Mouse (Mus musculus) spleen, adult 2 months (tissue): ENCODE measurements around the gene Nr5a2. TPM values are rescaled to one million over a fixed set of nuclear protein-coding genes. Genes with fewer than 3 reads are reported as not detected.

Experiments
- DNase-seq, 2 experiments: peaks; one replicate each; pipeline versions ENCODE4 v3.0.0 to v3.0.0-alpha.2; 2012 to 2021; ENCODE audit warnings: low spot score in 2 of 2, low read depth in 1 of 2
- H3K27ac ChIP-seq: fragments of 200-500 bp; 2 replicates; pipeline ENCODE4 v1.5.1; 2012; ENCODE audit warnings: low read length, inconsistent platforms; ENCODE audit not compliant: insufficient read depth
- H3K27me3 ChIP-seq: fragments of 200-500 bp; 2 replicates; pipeline ENCODE4 v1.6.1; 2012; ENCODE audit warnings: mild to moderate bottlenecking, moderate library complexity, low read length, inconsistent platforms; ENCODE audit not compliant: control insufficient read depth, insufficient read depth
- H3K36me3 ChIP-seq: fragments of 200-500 bp; 2 replicates; pipeline ENCODE4 v1.6.1; 2012; ENCODE audit warnings: mild to moderate bottlenecking, low read length, inconsistent platforms; ENCODE audit not compliant: control insufficient read depth, insufficient read depth
- H3K4me1 ChIP-seq: fragments of 200-500 bp; 2 replicates; pipeline ENCODE4 v1.6.1; 2011; ENCODE audit warnings: inconsistent platforms; ENCODE audit not compliant: control insufficient read depth, insufficient read depth, insufficient read length
- H3K4me3 ChIP-seq: fragments of 200-500 bp; 2 replicates; pipeline ENCODE4 v1.5.1; 2011; ENCODE audit warnings: mild to moderate bottlenecking, inconsistent platforms; ENCODE audit not compliant: insufficient read depth, insufficient read length; ENCODE audit errors: extremely low read depth
- CTCF ChIP-seq: fragments of 200-500 bp; IDR thresholded peaks from 2 replicates; pipeline ENCODE4 v1.5.1; 2011; ENCODE audit warnings: mild to moderate bottlenecking, inconsistent platforms; ENCODE audit not compliant: insufficient read depth, insufficient read length, insufficient replicate concordance; ENCODE audit errors: extremely low read depth
- POLR2A ChIP-seq: fragments of 200-500 bp; IDR thresholded peaks from 2 replicates; pipeline ENCODE4 v1.6.1; 2011; ENCODE audit warnings: low read depth, low read length, inconsistent platforms
- WGBS: fragments of 180-500 bp; shearing (Covaris S2); methylation state at CpG from one replicate; pipeline ENCODE4 v1.1.7; 2018; 5-methylcytosine and 5-hydroxymethylcytosine counted together
- polyA plus RNA-seq: library from polyadenylated mRNA; depleted of rRNA; stranded (reverse); fragments of >200 nt; gene quantifications from 2 replicates; pipeline ENCODE4 v1.2.3, GENCODE M21; 2012

Gene Nr5a2
- polyA plus RNA-seq, 1 experiment: 0.22 TPM

DNA sequence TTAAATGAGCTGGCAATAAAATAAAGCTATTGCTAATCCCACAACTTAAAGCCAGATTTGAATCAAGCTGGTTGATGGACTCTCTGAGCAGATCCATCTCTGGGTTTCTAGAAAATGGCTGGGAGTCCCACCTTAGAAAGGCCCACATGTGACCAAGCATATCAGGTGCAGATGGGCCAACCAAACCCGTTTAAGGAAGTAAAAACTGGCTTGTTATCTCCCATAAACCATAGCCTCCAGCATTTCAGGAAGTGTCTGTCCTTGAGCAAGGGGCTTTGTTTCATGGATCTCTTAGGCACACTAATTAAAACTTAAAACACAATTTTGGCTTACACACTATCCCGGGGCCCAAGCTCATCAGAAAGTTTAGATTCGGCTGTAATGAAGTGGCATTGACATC, 13.8 kb upstream of the Nr5a2 start:
- no peak overlapping the region for H3K27ac ChIP-seq

DNA sequence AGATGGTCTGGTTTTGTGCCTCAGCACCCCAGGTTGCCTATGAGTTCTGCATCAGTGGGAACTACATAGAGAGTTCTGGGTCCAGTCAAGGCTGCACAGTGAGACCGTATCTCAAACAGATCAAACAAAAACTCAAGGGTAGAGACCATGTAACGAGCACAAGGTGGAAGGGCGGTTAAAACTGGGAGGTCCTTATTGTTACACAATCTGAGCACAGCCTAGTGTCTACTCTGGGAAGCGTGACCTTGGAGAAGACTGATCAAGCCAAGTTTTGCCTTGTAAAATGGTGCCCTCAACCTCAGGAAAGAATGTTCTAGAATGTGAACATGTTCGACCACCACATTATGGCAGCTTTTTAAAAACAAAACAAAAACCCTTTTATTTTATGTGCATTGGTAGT, 12.8 kb upstream of the Nr5a2 start:
- H3K36me3 ChIP-seq: no peaks in the 10 kb centered on the region
- no peaks in the 10 kb centered on the region for H3K27me3 ChIP-seq

More for the DNA sequence above, 13.8 kb upstream of the Nr5a2 start:
- no peaks in the 10 kb centered on the region for H3K36me3 ChIP-seq
- DNase-seq: no peak
- WGBS: 61% methylated on average over 3 of the region's 3 CpGs
- no peak overlapping the region for H3K4me3 ChIP-seq
- no peaks in the 10 kb centered on the region for H3K4me1 ChIP-seq
- TF ChIP-seq CTCF: no peak
- TF ChIP-seq POLR2A: no peak
- H3K27me3 ChIP-seq: no peaks in the 10 kb centered on the region

DNA sequence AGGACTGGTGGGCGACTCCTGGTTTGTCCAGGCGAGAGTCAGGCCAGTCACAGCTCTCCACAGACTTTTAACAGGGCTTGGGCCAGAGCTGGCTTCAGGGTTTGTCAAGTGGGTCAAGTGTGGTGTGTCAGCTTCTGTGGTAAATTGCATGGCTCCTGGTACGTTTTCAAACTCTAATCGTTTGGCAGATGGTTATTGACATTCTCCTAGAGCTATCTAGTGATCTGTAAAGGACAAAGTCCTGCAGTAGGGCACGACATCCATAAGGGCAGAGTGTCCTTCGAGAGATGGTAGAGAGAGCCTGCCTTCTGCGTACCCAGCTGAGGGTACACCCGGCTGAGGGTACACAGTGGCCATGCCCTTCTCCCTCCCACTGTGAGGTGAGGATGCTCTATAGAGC, 10.7 kb upstream of the Nr5a2 start:
- no peak for TF ChIP-seq POLR2A
- TF ChIP-seq CTCF: no peak
- Histone ChIP-seq H3K27ac (no peak overlapping the region), H3K36me3 (no peaks in the 10 kb centered on the region), H3K4me1 (no peaks in the 10 kb centered on the region), H3K4me3 (no peak overlapping the region), H3K27me3 (no peaks in the 10 kb centered on the region)
- DNase-seq: no peak
- WGBS: 84% methylated on average over 8 of the region's 8 CpGs

More for the DNA sequence above, 12.8 kb upstream of the Nr5a2 start:
- no peak for DNase-seq
- Histone ChIP-seq H3K4me1 (no peaks in the 10 kb centered on the region), H3K4me3 (no peak overlapping the region), H3K27ac (no peak overlapping the region)
- WGBS: 87% methylated on average over 5 of the region's 5 CpGs
- TF ChIP-seq CTCF (no peak), POLR2A (no peak)

DNA sequence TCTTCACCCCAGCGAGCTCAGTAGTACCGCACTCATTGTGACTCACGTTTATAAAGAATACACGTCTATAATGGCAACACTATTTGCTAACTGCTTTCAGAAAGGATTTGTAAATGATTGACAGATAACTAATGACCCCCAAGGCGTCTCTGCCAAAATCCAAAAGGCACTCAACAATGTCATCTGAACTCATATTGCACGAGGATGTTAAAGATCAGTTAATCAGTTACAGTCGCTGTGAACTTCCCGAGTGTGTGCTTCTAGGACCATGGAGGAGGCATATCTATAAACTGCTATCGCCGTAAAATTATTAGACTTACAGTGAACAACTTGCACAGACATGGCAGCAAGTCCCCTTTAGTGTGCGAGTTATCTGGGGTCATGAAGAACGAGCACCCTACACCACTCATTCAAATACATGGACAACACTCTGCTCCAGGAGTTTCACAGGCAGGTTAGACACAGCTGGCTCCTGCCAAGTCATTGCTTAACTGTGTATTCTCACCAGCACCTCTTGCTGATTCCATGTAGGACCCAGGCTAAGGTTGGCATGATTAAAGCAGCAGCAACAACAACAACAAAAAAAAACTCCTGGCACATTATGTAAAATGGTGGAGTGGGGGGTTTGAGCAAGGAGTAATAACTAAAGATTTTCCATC, 6.6 kb upstream of the Nr5a2 start:
- Histone ChIP-seq H3K27me3 (no peaks in the 10 kb centered on the region), H3K36me3 (no peaks in the 10 kb centered on the region), H3K4me1 (no peaks in the 10 kb centered on the region), H3K4me3 (no peak overlapping the region), H3K27ac (no peak overlapping the region)
- TF ChIP-seq POLR2A (no peak), CTCF (no peak)
- DNase-seq: no peak
- 86% methylated on average over 12 of the region's 12 CpGs for WGBS

DNA sequence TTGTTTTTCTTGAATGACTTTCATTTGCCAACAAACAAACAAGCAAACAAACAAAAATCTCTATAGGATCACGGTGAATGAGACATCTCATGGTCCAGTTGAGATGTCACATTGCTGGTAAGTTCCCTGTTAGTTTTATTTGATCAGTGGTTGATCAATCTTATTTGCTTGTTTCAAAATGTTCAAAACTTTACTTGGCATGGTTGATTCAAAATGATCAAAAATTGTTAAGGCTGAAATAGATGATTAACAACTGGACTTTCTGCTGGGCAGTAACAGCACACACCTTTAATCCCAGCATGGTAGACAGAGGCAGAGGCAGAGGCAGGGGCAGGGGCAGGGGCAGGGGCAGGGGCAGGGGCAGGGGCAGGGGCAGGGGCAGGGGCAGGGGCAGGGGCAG, 757 bp downstream of the Nr5a2 start:
- TF ChIP-seq POLR2A (no peak), CTCF (no peak)
- no peak overlapping the region for H3K27ac ChIP-seq
- peaks cover 4% of the 10 kb centered on the region; the same call in 1 of the 2 replicates for H3K27me3 ChIP-seq
- no peak overlapping the region for H3K4me3 ChIP-seq
- DNase-seq: no peak
- WGBS: 71% methylated on average over 1 of the region's 1 CpGs
- H3K4me1 ChIP-seq: no peaks in the 10 kb centered on the region
- H3K36me3 ChIP-seq: no peaks in the 10 kb centered on the region

DNA sequence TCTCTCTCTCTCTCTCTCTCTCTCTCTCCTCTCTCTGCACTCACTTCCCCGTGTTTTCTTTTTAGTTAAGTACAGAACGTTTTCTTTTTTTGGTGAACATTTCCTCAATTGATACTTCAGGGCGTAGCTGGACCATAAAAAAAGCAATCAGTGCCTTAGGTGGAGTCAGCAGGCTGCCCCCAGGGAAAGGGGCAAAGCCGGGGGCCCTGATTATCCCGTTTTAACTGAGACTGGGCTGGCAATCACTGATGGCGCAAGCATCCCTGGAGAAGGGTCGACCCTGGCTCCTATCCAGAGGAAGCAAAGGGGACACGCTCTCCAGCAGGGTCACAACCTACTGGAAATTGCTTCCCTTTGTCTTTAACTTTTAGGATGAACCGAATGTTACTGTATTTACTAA, 1.6 kb downstream of the Nr5a2 start:
- Histone ChIP-seq H3K27ac (no peak overlapping the region), H3K4me3 (no peak overlapping the region), H3K4me1 (no peaks in the 10 kb centered on the region), H3K36me3 (no peaks in the 10 kb centered on the region), H3K27me3 (peaks cover 4% of the 10 kb centered on the region; the same call in 1 of the 2 replicates)
- 19% methylated on average over 9 of the region's 9 CpGs for WGBS
- no peak for DNase-seq
- TF ChIP-seq CTCF: no peak
- no peak for TF ChIP-seq POLR2A

DNA sequence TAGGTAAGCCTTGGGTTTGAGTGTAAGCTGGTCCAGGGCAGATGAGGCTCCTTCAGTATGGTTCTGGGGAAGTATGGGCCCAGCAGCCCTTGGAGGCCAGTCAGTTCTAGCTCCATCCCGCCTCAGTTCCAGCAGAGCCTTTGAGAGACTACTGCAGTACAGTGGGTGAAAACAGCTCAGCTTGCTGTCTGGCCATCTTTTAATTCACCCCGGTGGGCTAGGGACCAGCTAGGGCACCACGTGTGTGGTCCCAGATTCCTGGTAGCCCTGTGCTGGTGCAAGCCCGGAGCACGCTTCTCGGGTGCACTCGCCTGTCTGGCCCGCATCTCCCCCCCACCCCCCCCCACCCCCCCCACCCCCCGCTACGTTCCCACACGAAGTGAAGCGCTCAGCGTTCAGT, 2.1 kb downstream of the Nr5a2 start:
- H3K27me3 ChIP-seq: peaks cover 5% of the 10 kb centered on the region
- 9% methylated on average over 3 of the region's 13 CpGs for WGBS
- H3K36me3 ChIP-seq: no peaks in the 10 kb centered on the region
- DNase-seq: no peak
- TF ChIP-seq POLR2A (no peak), CTCF (no peak)
- no peak overlapping the region for H3K27ac ChIP-seq
- no peak overlapping the region for H3K4me3 ChIP-seq
- no peaks in the 10 kb centered on the region for H3K4me1 ChIP-seq
